Mouse (Mus musculus) MEL (cell line): ENCODE measurements around the gene Rbm15.

Experiments used
- BHLHE40 ChIP-seq: IDR thresholded peaks from 2 replicates; pipeline ENCODE4 v1.6.1; 2012; ENCODE audit warnings: low read depth, mild to moderate bottlenecking, inconsistent platforms, low read length, improper control_type of control experiment, borderline replicate concordance
- CHD1 ChIP-seq: IDR thresholded peaks from 2 replicates; pipeline ENCODE4 v1.6.1; 2012; ENCODE audit warnings: low read depth, mild to moderate bottlenecking, inconsistent platforms, low read length, improper control_type of control experiment
- CHD2 ChIP-seq: IDR thresholded peaks from 2 replicates; pipeline ENCODE4 v1.6.1; 2011; ENCODE audit warnings: low read length, improper control_type of control experiment
- CTCF ChIP-seq, 3 experiments: IDR thresholded peaks in 2 of 3; conservative IDR thresholded peaks in 1 of 3; 2 replicates each; pipeline ENCODE4 v1.5.1; 2011 to 2012; ENCODE audit warnings: low read length in 3 of 3, low read depth in 2 of 3, mild to moderate bottlenecking in 2 of 3, improper control_type of control experiment in 1 of 3, inconsistent platforms in 1 of 3, mixed read lengths in 1 of 3, moderate library complexity in 1 of 3; ENCODE audit not compliant: control insufficient read depth in 1 of 3, insufficient read depth in 1 of 3, poor library complexity in 1 of 3, severe bottlenecking in 1 of 3
- EP300 ChIP-seq, 2 experiments: IDR thresholded peaks; 2 replicates each; pipeline ENCODE4 v1.6.1; 2011; ENCODE audit warnings: improper control_type of control experiment in 2 of 2, low read length in 2 of 2, low read depth in 1 of 2, mild to moderate bottlenecking in 1 of 2
- MXI1 ChIP-seq: IDR thresholded peaks from 2 replicates; pipeline ENCODE4 v1.6.1; 2011; ENCODE audit warnings: mild to moderate bottlenecking, low read depth, low read length, improper control_type of control experiment
- POLR2A ChIP-seq, 2 experiments: IDR thresholded peaks; 2 replicates each; pipeline ENCODE4 v1.6.1; 2011 to 2012; ENCODE audit warnings: low read length in 2 of 2, mild to moderate bottlenecking in 2 of 2, control low read depth in 1 of 2, improper control_type of control experiment in 1 of 2, low read depth in 1 of 2, moderate library complexity in 1 of 2; ENCODE audit not compliant: control insufficient read depth in 1 of 2, insufficient read depth in 1 of 2, poor library complexity in 1 of 2
- TBP ChIP-seq: IDR thresholded peaks from 2 replicates; pipeline ENCODE4 v1.8.0; 2011; ENCODE audit warnings: low read depth, low read length, improper control_type of control experiment

DNA sequence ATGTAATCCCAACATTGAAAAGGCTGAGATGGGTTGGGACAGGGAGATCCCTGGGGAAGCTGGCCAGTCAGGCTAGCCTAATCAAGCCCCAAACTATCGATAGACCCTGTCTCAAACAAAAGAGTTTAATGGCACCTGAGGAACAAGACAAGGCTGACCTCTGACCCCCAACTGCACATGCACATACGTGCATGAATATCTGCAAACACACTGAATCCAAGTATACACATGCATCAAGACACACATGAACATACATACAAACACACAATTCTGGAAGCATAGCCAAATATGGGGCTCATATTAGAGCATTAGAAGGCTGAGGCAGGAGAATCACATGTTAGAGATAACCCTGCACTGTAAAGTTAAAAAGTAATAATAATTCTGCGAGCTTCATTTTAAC lies 56.8 kb downstream of the Rbm15 start:
- no peak for TF ChIP-seq CHD1
- TF ChIP-seq POLR2A (IDR thresholded peaks at IDR 0.05; ENCODE audit: control insufficient read depth in 1 of 2, insufficient read depth in 1 of 2, low read depth in 1 of 2, low read length in 2 of 2, poor library complexity in 1 of 2): no peak
- TF ChIP-seq BHLHE40: no peak
- no peak for TF ChIP-seq CTCF (IDR thresholded peaks at IDR 0.05 in 2 of 3, conservative IDR thresholded peaks at IDR 0.05 in 1 of 3; ENCODE audit: control insufficient read depth in 1 of 3, insufficient read depth in 1 of 3, low read depth in 2 of 3, low read length in 3 of 3, poor library complexity in 1 of 3, severe bottlenecking in 1 of 3)
- no peak for TF ChIP-seq MXI1
- TF ChIP-seq TBP: no peak
- TF ChIP-seq EP300 (IDR thresholded peaks at IDR 0.05; ENCODE audit: low read depth in 1 of 2, low read length in 2 of 2): no peak
- no peak for TF ChIP-seq CHD2
